Mouse (Mus musculus) hindbrain, embryonic 11.5 days (tissue): ENCODE measurements around the gene Gal3st2b. TPM values are rescaled to one million over a fixed set of nuclear protein-coding genes. Genes with fewer than 3 reads are reported as not detected.
A peak's percentile ranks its signal among the peaks of the same experiment; 100 is the strongest.
"Not testable (repeated sequence)": the region's sequence is repeated elsewhere in the genome, so short reads cannot be mapped to it uniquely, and the experiment has no call there.

Experiments used
- ATAC-seq: fragments of 200-750 bp; cut with Nextera tagmentation; 2 replicates; pipeline ENCODE4 v1.8.0; 2017; ENCODE audit warnings: mild to moderate bottlenecking, moderate TSS enrichment, moderate library complexity; ENCODE audit not compliant: low FRiP score
- DNase-seq: peaks from one replicate; pipeline ENCODE4 v3.0.0-alpha.2; 2015; ENCODE audit warnings: low spot score
- H3K27ac ChIP-seq: fragments of 300-500 bp; sonication (generic); 2 replicates; pipeline ENCODE4 v1.5.1; 2014; ENCODE audit warnings: mild to moderate bottlenecking, low read depth, low read length
- H3K27me3 ChIP-seq: fragments of 300-500 bp; sonication (generic); 2 replicates; pipeline ENCODE4 v1.6.1; 2014; ENCODE audit warnings: mild to moderate bottlenecking, low read length, moderate library complexity, mixed read lengths; ENCODE audit not compliant: control insufficient read depth, insufficient read depth
- H3K36me3 ChIP-seq: fragments of 300-500 bp; sonication (generic); 2 replicates; pipeline ENCODE4 v1.6.1; 2014; ENCODE audit warnings: mild to moderate bottlenecking, low read length, moderate library complexity, mixed read lengths; ENCODE audit not compliant: control insufficient read depth, insufficient read depth
- H3K4me1 ChIP-seq: fragments of 300-500 bp; sonication (generic); replicated peaks from 2 replicates; pipeline ENCODE4 v1.6.1; 2014; ENCODE audit warnings: low read length, mixed read lengths; ENCODE audit not compliant: control insufficient read depth, insufficient read depth
- H3K4me2 ChIP-seq: fragments of 300-500 bp; sonication (generic); replicated peaks from 2 replicates; pipeline ENCODE4 v1.6.1; 2014; ENCODE audit warnings: mild to moderate bottlenecking, low read depth, low read length
- H3K4me3 ChIP-seq: fragments of 300-500 bp; sonication (generic); 2 replicates; pipeline ENCODE4 v1.5.1; 2014; ENCODE audit warnings: low read depth, low read length
- H3K9ac ChIP-seq: fragments of 300-500 bp; sonication (generic); 2 replicates; pipeline ENCODE4 v1.6.1; 2014; ENCODE audit warnings: low read depth, low read length
- H3K9me3 ChIP-seq: fragments of 300-500 bp; sonication (generic); 2 replicates; pipeline ENCODE4 v1.6.1; 2016; ENCODE audit warnings: low read length; ENCODE audit not compliant: control insufficient read depth
- WGBS: fragments of 180-500 bp; shearing (Covaris S2); extraction: QIAGEN DNeasy Blood & Tissue Kit; methylation state at CpG from one replicate; pipeline ENCODE4 v1.1.7; 2014; 5-methylcytosine and 5-hydroxymethylcytosine counted together
- polyA plus RNA-seq: library from polyadenylated mRNA; unstranded; fragments of >200 nt; fragmentation: Nextera tagmentation; extraction: Ambion mirVana; gene quantifications from 2 replicates; pipeline ENCODE4 v1.2.1, GENCODE M21; 2014

Gene Gal3st2b
- not detected in 2 replicates for polyA plus RNA-seq

DNA sequence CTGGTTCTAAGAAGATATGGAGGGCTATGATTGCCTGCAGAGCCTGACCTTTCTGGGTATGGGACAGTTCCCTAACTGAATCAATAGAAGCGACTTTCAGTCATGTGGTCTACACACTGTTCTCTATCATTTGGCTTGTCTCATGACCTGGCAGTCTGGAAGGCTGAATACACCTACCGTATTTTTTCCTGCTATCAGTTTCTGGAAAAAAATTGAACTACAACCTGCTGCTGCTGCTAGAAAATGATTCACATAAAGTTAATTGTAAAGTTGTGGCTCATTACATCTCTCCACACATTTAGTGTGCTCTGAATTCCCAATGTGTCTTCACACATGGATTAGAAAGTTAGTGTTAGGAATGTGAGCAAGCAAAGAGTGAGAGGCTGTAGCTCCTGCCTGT is at the start of gene Gal3st2b:
Gal3st2b (plus strand) TSS at position 301 of the 400 bp plus-strand sequence.
- H3K4me2 ChIP-seq, DNase-seq, H3K27me3 ChIP-seq, ATAC-seq, H3K36me3 ChIP-seq, H3K9me3 ChIP-seq, H3K4me3 ChIP-seq, H3K27ac ChIP-seq, H3K9ac ChIP-seq, H3K4me1 ChIP-seq: not testable (repeated sequence)
- 93% methylated on average over 2 of the region's 2 CpGs for WGBS

DNA sequence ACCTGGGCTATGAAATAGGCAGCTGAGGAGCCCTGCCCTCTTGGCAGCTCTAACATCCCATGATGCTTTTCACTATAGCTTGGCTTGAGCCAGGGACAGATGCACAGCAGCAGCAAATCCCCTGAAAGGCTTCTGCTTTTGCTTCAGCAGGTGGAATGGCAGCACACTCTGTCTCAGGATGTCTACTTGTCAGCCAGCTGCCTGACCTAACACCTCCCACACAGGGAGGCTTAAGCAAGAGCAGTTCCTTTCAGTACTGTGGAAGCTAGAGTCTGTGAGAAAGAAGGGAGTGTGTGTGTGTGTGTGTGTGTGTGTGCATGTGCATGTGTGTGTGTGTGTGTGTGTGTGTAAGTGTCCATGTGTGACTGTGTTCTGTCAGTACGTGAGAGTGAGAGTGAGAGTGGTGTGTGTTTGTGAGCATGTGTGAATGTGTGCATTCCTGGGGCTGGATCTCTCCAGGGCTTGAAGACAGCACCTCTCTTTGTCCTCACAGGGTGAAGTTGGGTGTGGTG is 46.5 kb upstream of the Gal3st2b start:
- H3K36me3 ChIP-seq, H3K4me2 ChIP-seq, ATAC-seq, H3K9ac ChIP-seq, H3K27ac ChIP-seq, H3K4me1 ChIP-seq, H3K4me3 ChIP-seq, H3K9me3 ChIP-seq, DNase-seq, H3K27me3 ChIP-seq: not testable (repeated sequence)
- WGBS: 70% methylated on average over 1 of the region's 1 CpGs

- H3K9ac ChIP-seq, DNase-seq, H3K4me3 ChIP-seq, H3K9me3 ChIP-seq, H3K36me3 ChIP-seq, H3K27ac ChIP-seq, H3K4me2 ChIP-seq, ATAC-seq, H3K27me3 ChIP-seq, H3K4me1 ChIP-seq: not testable (repeated sequence)
- WGBS: 94% methylated on average over 12 of the region's 22 CpGs
These were observed 43.7 kb upstream of the Gal3st2b start for GRCm38 (mm10) chr1:93874405-93874804.

- not testable (repeated sequence) for H3K9me3 ChIP-seq, H3K36me3 ChIP-seq, H3K4me2 ChIP-seq, DNase-seq, H3K9ac ChIP-seq, H3K27ac ChIP-seq, ATAC-seq, H3K27me3 ChIP-seq, H3K4me1 ChIP-seq, H3K4me3 ChIP-seq
- WGBS: no CpG with 5 or more reads among the region's 11 CpGs
These were observed 36.3 kb upstream of the Gal3st2b start for GRCm38 (mm10) chr1:93881778-93882177.

DNA sequence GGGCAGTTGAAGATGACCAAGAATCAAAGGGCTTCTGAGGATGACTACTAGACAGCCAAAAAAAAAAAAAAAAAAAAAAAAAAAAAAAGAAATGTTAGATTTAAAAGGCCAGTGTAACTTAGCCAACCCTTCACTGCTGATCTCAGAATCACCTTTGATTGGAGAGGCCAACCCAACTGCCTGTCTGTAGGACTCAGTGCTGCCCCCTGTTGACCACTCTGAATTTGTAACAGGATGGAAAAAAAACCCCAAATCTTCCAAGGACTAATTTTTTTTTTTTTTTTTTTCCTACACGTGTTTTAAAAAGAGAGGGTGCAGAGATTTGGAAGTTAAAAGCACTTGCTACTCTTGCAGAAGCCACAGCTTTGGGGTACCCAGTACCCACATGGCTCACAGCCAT is 27.2 kb upstream of the Gal3st2b start:
- 68% methylated on average over 1 of the region's 1 CpGs for WGBS
- H3K4me2 ChIP-seq, H3K36me3 ChIP-seq, H3K9me3 ChIP-seq, DNase-seq, H3K27ac ChIP-seq, H3K4me1 ChIP-seq, ATAC-seq, H3K9ac ChIP-seq, H3K27me3 ChIP-seq, H3K4me3 ChIP-seq: not testable (repeated sequence)

- not testable (repeated sequence) for H3K4me3 ChIP-seq, DNase-seq, H3K27me3 ChIP-seq, H3K9me3 ChIP-seq, H3K4me1 ChIP-seq, H3K9ac ChIP-seq, H3K36me3 ChIP-seq, H3K4me2 ChIP-seq, H3K27ac ChIP-seq
- no CpG with 5 or more reads among the region's 1 CpGs for WGBS
- ATAC-seq: peak; percentile 54; the same call in 1 of the 2 replicates
These were observed 20.7 kb upstream of the Gal3st2b start for GRCm38 (mm10) chr1:93897395-93897794.

DNA sequence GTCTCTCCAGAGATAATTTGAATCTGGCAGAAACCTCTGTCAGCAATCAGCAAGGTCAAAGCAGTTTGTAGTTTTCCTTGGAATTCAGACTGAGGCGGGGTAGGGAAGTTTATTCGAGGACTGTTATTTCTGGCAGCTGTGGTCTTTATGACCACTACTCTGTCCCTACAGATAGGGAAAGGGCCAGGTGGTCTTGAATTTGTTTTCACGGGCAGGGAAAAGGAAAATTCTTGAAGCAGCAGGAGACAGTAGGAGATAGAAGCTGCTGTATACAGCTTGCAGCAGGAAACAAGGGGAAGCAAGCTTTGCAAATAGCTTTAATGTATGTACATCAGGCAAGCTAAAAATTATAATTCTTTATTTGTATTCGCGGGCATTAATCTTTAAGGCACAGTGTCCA is 16.8 kb upstream of the Gal3st2b start:
- not testable (repeated sequence) for H3K4me3 ChIP-seq, H3K4me1 ChIP-seq, H3K9me3 ChIP-seq, H3K27me3 ChIP-seq, ATAC-seq, H3K36me3 ChIP-seq, H3K27ac ChIP-seq, H3K9ac ChIP-seq, DNase-seq, H3K4me2 ChIP-seq
- WGBS: 33% methylated on average over 1 of the region's 5 CpGs

DNA sequence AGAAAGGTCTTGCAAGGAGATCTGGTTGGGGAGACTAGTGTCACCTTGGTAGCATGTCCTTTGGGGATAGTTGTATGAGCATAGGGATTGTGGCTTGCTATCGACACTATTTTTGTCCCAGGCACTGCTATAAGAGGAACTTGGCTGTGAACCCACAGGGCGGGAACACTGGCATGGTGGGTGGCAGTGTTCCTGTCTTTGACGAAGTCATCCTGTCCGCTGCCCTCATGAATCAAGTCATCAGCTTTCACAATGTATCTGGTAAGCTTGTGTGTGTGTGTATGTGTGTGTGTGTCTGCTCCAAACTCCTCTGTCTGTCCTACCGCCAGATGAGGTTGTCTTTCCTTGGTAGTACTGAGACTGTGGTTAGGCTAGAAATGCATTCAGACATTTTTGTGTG is 11.4 kb upstream of the Gal3st2b start:
- H3K9ac ChIP-seq, H3K4me3 ChIP-seq, H3K9me3 ChIP-seq, H3K4me2 ChIP-seq, ATAC-seq, H3K36me3 ChIP-seq, H3K4me1 ChIP-seq, H3K27ac ChIP-seq, DNase-seq, H3K27me3 ChIP-seq: not testable (repeated sequence)
- whole genome bisulfite sequencing: 90% methylated on average over 3 of the region's 5 CpGs

DNA sequence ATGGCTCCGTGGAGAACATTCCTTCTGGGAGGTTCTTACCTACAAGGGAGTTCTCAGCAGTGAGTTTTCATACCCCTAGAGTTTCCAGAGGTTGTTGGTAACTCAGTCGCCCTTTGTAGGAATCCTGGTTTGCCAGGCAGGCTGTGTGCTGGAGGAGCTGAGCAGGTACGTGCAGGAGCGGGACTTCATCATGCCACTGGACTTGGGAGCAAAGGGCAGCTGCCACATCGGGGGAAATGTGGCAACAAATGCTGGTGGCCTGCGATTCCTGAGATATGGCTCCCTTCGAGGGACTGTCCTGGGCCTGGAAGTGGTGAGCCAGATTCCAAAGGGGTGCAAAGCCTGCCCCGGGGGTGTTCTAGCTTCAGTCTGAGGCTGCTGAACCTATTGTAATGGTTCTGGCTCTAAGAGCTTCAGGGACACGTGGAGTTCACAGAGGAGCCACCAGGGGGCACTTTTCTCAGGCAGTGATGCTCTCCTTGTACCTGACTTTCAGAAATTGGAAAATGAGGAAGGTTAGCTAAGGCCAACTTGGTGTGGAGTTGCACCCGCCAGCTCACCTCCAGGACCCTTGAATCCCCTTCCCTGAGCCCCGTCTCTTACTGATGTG is 9.0 kb upstream of the Gal3st2b start:
- H3K4me3 ChIP-seq, H3K4me2 ChIP-seq, H3K27me3 ChIP-seq, H3K9me3 ChIP-seq, DNase-seq, H3K9ac ChIP-seq, H3K27ac ChIP-seq, H3K4me1 ChIP-seq, H3K36me3 ChIP-seq: not testable (repeated sequence)
- WGBS: no CpG with 5 or more reads among the region's 11 CpGs
- peak; percentile 43; the same call in 1 of the 2 replicates for ATAC-seq
